Mouse (Mus musculus) liver, embryonic 15.5 days (tissue): ENCODE measurements around the gene Hoxb2. TPM values are rescaled to one million over a fixed set of nuclear protein-coding genes. Genes with fewer than 3 reads are reported as not detected.
A peak's percentile ranks its signal among the peaks of the same experiment; 100 is the strongest.

ENCODE experiments used
- ATAC-seq: fragments of 200-750 bp; cut with Nextera tagmentation; 2 replicates; pipeline ENCODE4 v1.8.0; 2017; ENCODE audit warnings: moderate number of reproducible peaks, mild to moderate bottlenecking, moderate library complexity; ENCODE audit not compliant: insufficient read depth
- H3K27ac ChIP-seq: fragments of 300-500 bp; sonication (generic); replicated peaks from 2 replicates; pipeline ENCODE4 v1.5.1; 2015; ENCODE audit warnings: mild to moderate bottlenecking, inconsistent platforms
- H3K27me3 ChIP-seq: fragments of 300-500 bp; sonication (generic); 2 replicates; pipeline ENCODE4 v1.6.1; 2015; ENCODE audit warnings: mild to moderate bottlenecking, inconsistent platforms
- H3K36me3 ChIP-seq: fragments of 300-500 bp; sonication (generic); replicated peaks from 2 replicates; pipeline ENCODE4 v1.6.1; 2015; ENCODE audit warnings: moderate library complexity, mild to moderate bottlenecking, inconsistent platforms
- H3K4me1 ChIP-seq: fragments of 300-500 bp; sonication (generic); replicated peaks from 2 replicates; pipeline ENCODE4 v1.6.1; 2015; ENCODE audit warnings: inconsistent platforms
- H3K4me2 ChIP-seq: fragments of 300-500 bp; sonication (generic); 2 replicates; pipeline ENCODE4 v1.6.1; 2015; ENCODE audit warnings: moderate library complexity, mild to moderate bottlenecking, inconsistent platforms
- H3K4me3 ChIP-seq: fragments of 300-500 bp; sonication (generic); replicated peaks from 2 replicates; pipeline ENCODE4 v1.5.1; 2015; ENCODE audit warnings: mild to moderate bottlenecking, inconsistent platforms
- H3K9ac ChIP-seq: fragments of 300-500 bp; sonication (generic); 2 replicates; pipeline ENCODE4 v1.6.1; 2015; ENCODE audit warnings: moderate library complexity, mild to moderate bottlenecking, inconsistent platforms
- H3K9me3 ChIP-seq: fragments of 300-500 bp; sonication (generic); replicated peaks from 2 replicates; pipeline ENCODE4 v1.6.1; 2016; ENCODE audit warnings: inconsistent platforms
- WGBS: fragments of 180-500 bp; shearing (Covaris S2); methylation state at CpG from one replicate; pipeline ENCODE4 v1.1.7; 2015; ENCODE audit warnings: mixed read lengths; ENCODE audit not compliant: insufficient replicate concordance; 5-methylcytosine and 5-hydroxymethylcytosine counted together
- polyA plus RNA-seq: library from polyadenylated mRNA; unstranded; fragments of >200 nt; fragmentation: Nextera tagmentation; extraction: Ambion mirVana; gene quantifications from 2 replicates; pipeline ENCODE4 v1.2.1, GENCODE M21; 2015

Gene Hoxb2
- polyA plus RNA-seq, 1 experiment from 2014 or later, result 0.75 TPM

DNA sequence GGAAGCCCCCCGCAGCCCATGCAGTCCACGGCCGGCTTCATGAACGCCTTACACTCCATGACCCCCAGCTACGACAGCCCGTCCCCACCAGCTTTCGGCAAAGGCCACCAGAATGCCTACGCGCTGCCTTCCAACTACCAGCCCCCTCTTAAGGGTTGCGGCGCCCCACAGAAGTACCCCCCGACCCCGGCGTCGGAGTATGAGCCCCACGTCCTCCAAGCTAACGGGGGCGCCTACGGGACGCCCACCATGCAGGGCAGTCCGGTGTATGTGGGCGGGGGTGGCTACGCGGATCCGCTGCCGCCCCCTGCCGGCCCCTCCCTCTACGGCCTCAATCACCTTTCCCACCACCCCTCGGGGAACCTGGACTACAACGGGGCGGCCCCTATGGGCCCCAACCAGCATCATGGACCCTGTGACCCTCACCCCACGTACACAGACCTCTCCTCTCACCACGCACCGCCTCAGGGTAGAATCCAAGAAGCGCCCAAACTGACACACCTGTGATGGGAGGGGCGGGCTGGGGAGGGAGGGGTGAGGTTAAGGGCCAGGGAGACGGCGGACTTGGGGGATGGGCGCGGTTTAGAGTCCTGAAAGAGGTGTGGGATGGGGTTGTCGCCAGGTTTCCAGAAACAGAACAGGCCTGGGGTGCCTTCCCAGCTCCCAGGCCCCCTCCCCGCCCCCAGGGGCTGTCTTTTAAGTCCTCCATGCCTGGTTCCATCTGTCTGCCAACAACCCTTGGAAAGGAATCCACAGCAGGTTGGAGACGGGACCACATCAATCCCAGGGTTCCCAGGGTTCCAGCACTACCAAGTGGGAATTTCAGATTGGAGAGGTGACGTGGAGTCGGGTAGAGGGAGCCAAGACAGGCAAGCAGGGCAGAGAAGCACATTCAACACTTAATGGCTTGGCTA is 4.2 kb upstream of the Hoxb2 start:
- no peak for ATAC-seq
- Histone ChIP-seq H3K36me3 (no peaks in the 10 kb centered on the region), H3K4me1 (0 out of 2 replicates have a peak, but pooled peaks cover 5% of the 10 kb centered on the region), H3K9ac (no peak overlapping the region), H3K9me3 (no peaks in the 10 kb centered on the region), H3K4me3 (no peak overlapping the region), H3K27ac (no peak overlapping the region), H3K27me3 (peaks cover 97% of the 10 kb centered on the region), H3K4me2 (peak overlapping the region; percentile 41; the same call in 1 of the 2 replicates)
- WGBS, result 15% methylated on average over 45 of the region's 45 CpGs

DNA sequence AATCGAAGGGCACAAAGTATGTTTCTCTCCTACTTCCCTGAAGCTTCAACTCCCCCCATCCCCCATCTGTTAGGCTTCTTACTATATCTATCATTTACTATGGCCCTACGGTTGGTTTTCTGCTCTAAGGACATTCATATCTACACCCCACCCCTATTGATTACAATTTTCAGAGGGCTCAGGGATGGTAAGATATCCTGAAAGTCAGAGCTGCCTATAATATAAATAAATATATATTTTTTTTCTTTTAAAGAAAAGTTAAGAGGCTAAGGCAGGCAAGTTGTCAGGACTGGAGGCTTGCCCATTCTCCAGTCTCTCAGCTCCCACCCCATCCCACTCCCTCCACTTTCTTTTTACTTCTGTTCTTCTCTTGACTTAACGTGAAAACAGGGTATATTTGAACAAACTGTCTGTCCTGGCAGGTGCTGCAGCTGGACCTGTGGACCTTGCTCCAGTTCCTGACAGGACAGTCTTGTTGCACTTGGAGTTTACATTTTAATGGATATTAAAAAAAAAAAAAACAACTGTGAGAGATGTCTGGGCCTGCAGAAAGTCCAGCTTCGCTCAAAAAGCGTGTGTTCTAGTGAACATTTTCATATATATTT is 3.3 kb upstream of the Hoxb2 start:
- H3K36me3 ChIP-seq, result no peaks in the 10 kb centered on the region
- H3K27me3 ChIP-seq, result peaks cover 97% of the 10 kb centered on the region
- no peak overlapping the region for H3K4me3 ChIP-seq
- H3K9ac ChIP-seq, result no peak overlapping the region
- H3K4me2 ChIP-seq, result no peak overlapping the region
- 0 out of 2 replicates have a peak, but pooled peaks cover 5% of the 10 kb centered on the region for H3K4me1 ChIP-seq
- H3K9me3 ChIP-seq, result no peaks in the 10 kb centered on the region
- 47% methylated on average over 5 of the region's 5 CpGs for WGBS
- ATAC-seq, result no peak
- no peak overlapping the region for H3K27ac ChIP-seq

DNA sequence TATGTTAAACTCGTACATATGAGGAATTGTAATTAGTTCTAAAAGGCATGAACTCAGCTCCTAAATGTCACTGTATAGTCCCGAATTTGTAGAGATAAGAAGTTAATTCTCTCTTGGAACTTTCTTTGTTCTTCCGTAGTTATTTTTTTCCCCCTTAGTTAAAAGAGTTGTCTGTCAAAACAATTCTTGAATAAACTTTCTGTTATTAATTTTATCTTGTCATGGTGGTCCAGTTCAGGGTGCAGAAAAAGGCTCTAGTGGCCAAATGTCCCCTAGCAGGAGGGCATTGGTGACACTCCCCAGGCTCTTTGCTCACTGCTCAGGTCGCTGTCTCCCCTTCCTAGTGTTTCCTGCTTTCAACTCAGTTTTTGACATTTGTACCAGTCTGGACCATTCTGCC is 2.6 kb upstream of the Hoxb2 start:
- Histone ChIP-seq H3K9me3 (no peaks in the 10 kb centered on the region), H3K4me2 (no peak overlapping the region), H3K4me3 (no peak overlapping the region), H3K27ac (no peak overlapping the region), H3K4me1 (0 out of 2 replicates have a peak, but pooled peaks cover 5% of the 10 kb centered on the region), H3K36me3 (no peaks in the 10 kb centered on the region), H3K9ac (no peak overlapping the region), H3K27me3 (peaks cover 97% of the 10 kb centered on the region)
- 29% methylated on average over 4 of the region's 4 CpGs for WGBS
- ATAC-seq, result no peak

DNA sequence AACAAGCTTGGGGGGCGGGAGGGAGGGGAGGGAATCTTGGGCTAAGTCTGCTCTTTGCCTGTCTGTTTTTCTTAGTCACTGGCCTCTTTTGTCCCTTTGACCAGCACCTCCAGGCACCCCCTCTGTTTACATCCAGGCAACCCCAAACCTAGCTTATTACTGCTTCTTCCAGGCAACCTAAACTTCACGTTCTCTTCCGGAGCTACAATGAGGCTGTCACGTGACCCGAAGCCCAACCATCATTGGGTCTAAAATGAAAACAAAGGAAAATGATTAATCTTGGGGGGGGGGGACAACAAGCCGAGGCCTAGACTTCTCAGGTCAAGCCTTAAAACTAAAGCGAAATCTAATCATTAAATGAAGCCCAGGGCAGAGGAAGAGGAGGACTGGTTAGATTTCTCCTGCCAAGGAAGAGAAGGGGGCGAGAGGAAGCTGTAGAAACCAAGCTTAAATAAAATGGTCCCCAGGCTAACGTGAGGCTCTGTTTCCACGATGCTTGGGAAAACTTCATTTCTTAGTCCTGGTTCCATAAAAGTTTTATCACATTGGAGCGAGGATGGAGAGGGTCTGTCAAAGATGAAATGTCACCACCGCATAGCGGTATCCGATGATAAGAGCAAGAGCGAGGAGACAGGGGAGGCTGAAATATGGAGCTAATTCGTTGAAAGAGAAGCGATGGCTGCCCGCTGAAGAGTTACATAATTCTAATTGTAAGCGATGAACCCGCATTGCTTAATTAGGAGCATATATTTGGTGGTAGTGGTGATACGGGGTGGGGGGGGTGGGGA is 2.0 kb upstream of the Hoxb2 start:
- Histone ChIP-seq H3K9me3 (no peaks in the 10 kb centered on the region), H3K27ac (no peak overlapping the region), H3K36me3 (no peaks in the 10 kb centered on the region), H3K4me1 (0 out of 2 replicates have a peak, but pooled peaks cover 5% of the 10 kb centered on the region), H3K9ac (no peak overlapping the region), H3K4me2 (no peak overlapping the region), H3K27me3 (peaks cover 97% of the 10 kb centered on the region), H3K4me3 (no peak overlapping the region)
- WGBS, result 23% methylated on average over 21 of the region's 21 CpGs
- ATAC-seq, result no peak

DNA sequence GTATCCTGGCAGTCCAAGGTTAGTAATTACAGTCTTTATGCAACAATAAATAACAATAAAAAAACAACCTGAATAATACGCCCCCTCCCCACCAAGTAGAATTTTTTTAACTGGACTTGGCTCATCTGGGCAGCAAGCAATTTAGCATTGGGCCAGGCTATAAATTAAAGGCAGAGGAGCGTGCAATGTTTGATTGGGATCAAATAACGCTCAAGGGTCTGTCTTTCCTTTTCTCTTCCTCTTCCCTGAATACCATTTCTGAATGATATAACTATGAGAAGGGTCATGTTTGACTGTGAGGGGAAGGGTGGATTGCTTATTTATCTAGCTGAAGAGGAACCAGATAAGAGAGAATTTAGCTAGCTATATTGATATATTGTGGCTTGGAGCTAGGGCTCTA is 1.3 kb upstream of the Hoxb2 start:
- Histone ChIP-seq H3K4me3 (no peak overlapping the region), H3K27ac (no peak overlapping the region), H3K4me2 (no peak overlapping the region), H3K9me3 (no peaks in the 10 kb centered on the region), H3K9ac (no peak overlapping the region), H3K36me3 (no peaks in the 10 kb centered on the region), H3K27me3 (peaks cover 97% of the 10 kb centered on the region), H3K4me1 (0 out of 2 replicates have a peak, but pooled peaks cover 5% of the 10 kb centered on the region)
- WGBS, result 43% methylated on average over 3 of the region's 3 CpGs
- no peak for ATAC-seq

DNA sequence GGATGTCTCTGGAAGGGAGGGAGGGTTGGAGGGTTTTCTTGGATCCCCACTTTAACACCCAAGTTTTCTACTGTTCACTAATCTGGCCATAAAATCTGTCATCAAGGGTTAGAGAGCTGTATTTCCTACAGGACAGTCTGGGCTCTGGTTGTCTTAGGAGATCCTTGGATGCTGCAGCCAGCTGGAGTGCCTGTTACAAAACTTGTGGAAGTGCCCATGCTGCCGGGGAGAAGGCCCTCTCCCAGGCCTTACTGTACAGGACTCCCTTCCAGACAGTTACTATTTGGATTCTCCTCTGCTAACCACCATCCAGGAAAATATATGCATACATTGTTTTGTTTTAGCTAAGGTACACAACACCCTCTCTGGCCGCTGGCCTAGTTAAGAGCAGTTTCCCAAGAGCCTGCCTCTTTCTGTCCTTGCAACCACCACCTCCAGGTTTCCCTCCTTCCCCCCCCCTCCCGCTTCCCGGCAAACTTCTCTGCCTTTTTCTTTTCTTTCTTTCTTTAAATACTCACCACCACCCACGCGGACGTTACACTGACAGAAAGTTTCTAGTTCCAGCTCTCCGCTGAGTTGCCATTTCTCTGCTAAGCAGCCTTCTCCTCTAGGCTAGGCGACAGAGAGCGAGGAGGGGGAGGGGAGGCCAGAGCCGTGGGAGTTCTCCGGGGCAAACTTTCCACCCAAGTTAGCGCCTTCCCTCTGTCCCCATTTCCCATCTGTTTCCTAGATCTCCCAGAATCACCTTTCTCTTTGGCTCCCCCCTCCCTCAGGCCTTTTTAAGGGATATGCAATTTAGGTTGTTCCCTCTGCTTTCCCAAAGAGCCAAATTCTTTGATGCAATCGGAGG is 609 bp upstream of the Hoxb2 start:
- Histone ChIP-seq H3K4me1 (0 out of 2 replicates have a peak, but pooled peaks cover 5% of the 10 kb centered on the region), H3K27ac (no peak overlapping the region), H3K36me3 (no peaks in the 10 kb centered on the region), H3K4me3 (no peak overlapping the region), H3K4me2 (no peak overlapping the region), H3K9ac (no peak overlapping the region), H3K27me3 (peaks cover 97% of the 10 kb centered on the region), H3K9me3 (no peaks in the 10 kb centered on the region)
- no peak for ATAC-seq
- WGBS, result 43% methylated on average over 14 of the region's 14 CpGs

DNA sequence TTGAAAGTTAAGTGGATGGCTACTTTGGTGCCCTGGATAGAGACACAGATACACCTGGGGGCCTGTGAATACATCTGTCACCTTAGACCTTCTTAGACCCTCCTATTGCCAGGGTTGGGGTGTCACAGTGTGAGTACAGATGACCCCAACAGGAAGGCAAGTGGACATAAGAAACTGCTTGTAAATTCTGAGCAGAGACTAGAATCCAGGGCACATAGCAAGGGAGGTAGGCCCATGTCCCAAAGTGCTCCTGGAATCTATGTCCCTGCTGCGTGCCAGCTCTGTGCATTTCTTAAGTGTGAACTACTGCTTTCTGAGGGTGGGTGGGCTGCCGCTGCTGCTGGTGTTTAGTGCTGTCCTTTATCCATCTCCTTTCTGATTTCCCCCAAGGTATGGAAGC is 466 bp downstream of the Hoxb2 start:
- no peak overlapping the region for H3K27ac ChIP-seq
- ATAC-seq, result no peak
- peaks cover 95% of the 10 kb centered on the region for H3K27me3 ChIP-seq
- H3K4me1 ChIP-seq, result 0 out of 2 replicates have a peak, but pooled peaks cover 3% of the 10 kb centered on the region
- H3K36me3 ChIP-seq, result no peaks in the 10 kb centered on the region
- H3K4me2 ChIP-seq, result no peak overlapping the region
- WGBS, result 65% methylated on average over 2 of the region's 2 CpGs
- no peak overlapping the region for H3K4me3 ChIP-seq
- H3K9me3 ChIP-seq, result no peaks in the 10 kb centered on the region
- H3K9ac ChIP-seq, result no peak overlapping the region

DNA sequence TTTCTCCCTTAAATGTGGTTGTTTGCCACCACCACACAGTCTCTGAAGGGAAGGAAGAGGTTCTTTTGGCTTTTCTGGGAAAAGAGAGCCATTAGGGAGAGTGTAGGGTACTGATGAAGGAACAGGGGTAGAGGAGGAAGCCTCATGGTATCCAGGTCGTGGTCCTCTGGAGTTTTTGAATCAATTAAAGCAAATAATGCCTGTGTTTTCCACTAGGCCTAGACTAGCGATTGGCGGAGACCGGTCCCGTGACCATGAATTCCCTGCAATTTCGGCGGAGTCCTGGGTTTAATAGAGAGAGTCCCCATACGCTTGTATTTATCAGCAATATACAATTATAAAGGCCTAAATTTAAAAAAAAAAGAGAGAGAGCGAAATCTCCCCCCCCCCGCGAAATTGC is 987 bp downstream of the Hoxb2 start:
- H3K9me3 ChIP-seq, result no peaks in the 10 kb centered on the region
- H3K36me3 ChIP-seq, result no peaks in the 10 kb centered on the region
- peaks cover 95% of the 10 kb centered on the region for H3K27me3 ChIP-seq
- 19% methylated on average over 11 of the region's 11 CpGs for WGBS
- H3K4me3 ChIP-seq, result no peak overlapping the region
- no peak overlapping the region for H3K9ac ChIP-seq
- no peak overlapping the region for H3K27ac ChIP-seq
- no peaks in the 10 kb centered on the region for H3K4me1 ChIP-seq
- no peak for ATAC-seq
- no peak overlapping the region for H3K4me2 ChIP-seq

DNA sequence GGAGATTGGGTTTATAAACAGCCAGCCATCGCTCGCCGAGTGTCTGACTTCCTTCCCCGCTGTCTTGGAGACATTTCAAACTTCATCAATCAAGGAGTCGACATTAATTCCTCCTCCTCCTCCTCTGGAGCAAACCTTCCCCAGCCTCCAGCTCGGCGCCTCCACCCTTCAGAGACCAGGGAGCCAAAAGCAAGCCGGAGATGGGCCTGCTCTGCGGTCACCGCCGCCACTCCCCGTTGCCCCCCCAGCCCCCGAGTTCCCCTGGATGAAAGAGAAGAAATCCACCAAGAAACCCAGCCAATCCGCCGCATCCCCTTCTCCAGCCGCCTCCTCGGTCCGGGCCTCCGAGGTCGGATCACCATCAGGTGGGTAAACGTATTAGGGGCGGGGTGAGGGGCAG is 1.5 kb downstream of the Hoxb2 start:
- H3K9ac ChIP-seq, result no peak overlapping the region
- H3K27ac ChIP-seq, result peak overlapping the region; percentile 24; the same call in 1 of the 2 replicates
- H3K36me3 ChIP-seq, result no peaks in the 10 kb centered on the region
- ATAC-seq, result no peak
- 1% methylated on average over 22 of the region's 22 CpGs for WGBS
- no peak overlapping the region for H3K4me2 ChIP-seq
- peak overlapping the region; percentile 32 for H3K4me3 ChIP-seq
- no peaks in the 10 kb centered on the region for H3K9me3 ChIP-seq
- no peaks in the 10 kb centered on the region for H3K4me1 ChIP-seq
- H3K27me3 ChIP-seq, result peaks cover 95% of the 10 kb centered on the region
